Mouse (Mus musculus): ENCODE data around the gene Unc5a. TPM values are rescaled to one million over a fixed set of nuclear protein-coding genes. Genes with fewer than 3 reads are reported as not detected.

The Unc5a gene
- polyA plus RNA-seq, 1 experiment from 2014 or later = 16.6 TPM

GRCm38 (mm10) chr13:54936173-54936572, 13.0 kb upstream of the Unc5a start:
- Histone ChIP-seq H3K36me3 (no peaks in the 10 kb centered on the region), H3K4me2 (replicated peaks) (no peak overlapping the region), H3K9ac (replicated peaks) (no peak overlapping the region), H3K4me3 (no peak overlapping the region), H3K4me1 (peaks cover 48% of the 10 kb centered on the region), H3K27me3 (no peaks in the 10 kb centered on the region), H3K9me3 (no peaks in the 10 kb centered on the region), H3K27ac (replicated peaks) (peak overlapping the region; percentile 81)
- 32% methylated on average over 6 of the region's 6 CpGs for whole genome bisulfite sequencing
- ATAC-seq (replicated peaks) = peak; percentile 78

- WGBS = 60% methylated on average over 11 of the region's 11 CpGs
- no peak overlapping the region for H3K4me3 ChIP-seq
- H3K9me3 ChIP-seq = no peaks in the 10 kb centered on the region
- H3K27me3 ChIP-seq = no peaks in the 10 kb centered on the region
- H3K9ac ChIP-seq (replicated peaks) = no peak overlapping the region
- no peak overlapping the region for H3K4me2 ChIP-seq (replicated peaks)
- H3K36me3 ChIP-seq = no peaks in the 10 kb centered on the region
- peaks cover 51% of the 10 kb centered on the region for H3K4me1 ChIP-seq
- no peak for ATAC-seq (replicated peaks)
- 0 out of 2 replicates have a peak overlapping the region, but pooled peaks have one; percentile 0 for H3K27ac ChIP-seq (replicated peaks)
Observed at GRCm38 (mm10) chr13:54937885-54938284, 11.3 kb upstream of the Unc5a start.

GRCm38 (mm10) chr13:54938493-54938892, 10.7 kb upstream of the Unc5a start:
- 72% methylated on average over 3 of the region's 3 CpGs for WGBS
- ATAC-seq (replicated peaks) = no peak
- H3K9ac ChIP-seq (replicated peaks) = no peak overlapping the region
- no peaks in the 10 kb centered on the region for H3K36me3 ChIP-seq
- no peaks in the 10 kb centered on the region for H3K27me3 ChIP-seq
- H3K4me3 ChIP-seq = no peak overlapping the region
- H3K4me1 ChIP-seq = peaks cover 47% of the 10 kb centered on the region
- H3K4me2 ChIP-seq (replicated peaks) = no peak overlapping the region
- H3K27ac ChIP-seq (replicated peaks) = no peak overlapping the region
- H3K9me3 ChIP-seq = no peaks in the 10 kb centered on the region

GRCm38 (mm10) chr13:54944411-54945157, 4.6 kb upstream of the Unc5a start:
- 21% methylated on average over 9 of the region's 9 CpGs for WGBS
- H3K4me3 ChIP-seq = no peak overlapping the region
- no peaks in the 10 kb centered on the region for H3K9me3 ChIP-seq
- no peak overlapping the region for H3K9ac ChIP-seq (replicated peaks)
- H3K36me3 ChIP-seq = no peaks in the 10 kb centered on the region
- 0 out of 2 replicates have a peak overlapping the region, but pooled peaks have one; percentile 9 for H3K27ac ChIP-seq (replicated peaks)
- H3K27me3 ChIP-seq = 0 out of 2 replicates have a peak, but pooled peaks cover 3% of the 10 kb centered on the region
- ATAC-seq (replicated peaks) = no peak
- no peak overlapping the region for H3K4me2 ChIP-seq (replicated peaks)
- peaks cover 35% of the 10 kb centered on the region for H3K4me1 ChIP-seq

- Histone ChIP-seq H3K4me3 (no peak overlapping the region), H3K4me2 (replicated peaks) (no peak overlapping the region), H3K9ac (replicated peaks) (no peak overlapping the region), H3K36me3 (no peaks in the 10 kb centered on the region), H3K9me3 (no peaks in the 10 kb centered on the region), H3K4me1 (peaks cover 43% of the 10 kb centered on the region), H3K27me3 (0 out of 2 replicates have a peak, but pooled peaks cover 3% of the 10 kb centered on the region), H3K27ac (replicated peaks) (no peak overlapping the region)
- 5% methylated on average over 4 of the region's 4 CpGs for WGBS
- ATAC-seq (replicated peaks) = no peak
Observed at GRCm38 (mm10) chr13:54945332-54945731, 3.9 kb upstream of the Unc5a start.

GRCm38 (mm10) chr13:54946406-54946805, 2.8 kb upstream of the Unc5a start:
- WGBS = 80% methylated on average over 1 of the region's 1 CpGs
- Histone ChIP-seq H3K4me1 (peaks cover 53% of the 10 kb centered on the region), H3K9me3 (no peaks in the 10 kb centered on the region), H3K9ac (replicated peaks) (no peak overlapping the region), H3K27ac (replicated peaks) (no peak overlapping the region), H3K27me3 (0 out of 2 replicates have a peak, but pooled peaks cover 3% of the 10 kb centered on the region), H3K36me3 (no peaks in the 10 kb centered on the region), H3K4me2 (replicated peaks) (no peak overlapping the region), H3K4me3 (no peak overlapping the region)
- no peak for ATAC-seq (replicated peaks)

GRCm38 (mm10) chr13:54949592-54949991, 381 bp downstream of the Unc5a start:
- under 1% methylated on average over 44 of the region's 44 CpGs for WGBS
- H3K4me3 ChIP-seq = peak overlapping the region; percentile 85
- H3K9ac ChIP-seq (replicated peaks) = peak overlapping the region; percentile 87
- H3K27me3 ChIP-seq = peaks cover 3% of the 10 kb centered on the region; the same call in 1 of the 2 replicates
- peaks cover 57% of the 10 kb centered on the region for H3K4me1 ChIP-seq
- peak; percentile 20 for ATAC-seq (replicated peaks)
- no peaks in the 10 kb centered on the region for H3K9me3 ChIP-seq
- H3K27ac ChIP-seq (replicated peaks) = peak overlapping the region; percentile 92
- no peaks in the 10 kb centered on the region for H3K36me3 ChIP-seq
- H3K4me2 ChIP-seq (replicated peaks) = peak overlapping the region; percentile 99

GRCm38 (mm10) chr13:54950131-54950530, 920 bp downstream of the Unc5a start:
- no peaks in the 10 kb centered on the region for H3K36me3 ChIP-seq
- H3K4me1 ChIP-seq = peaks cover 56% of the 10 kb centered on the region
- H3K27ac ChIP-seq (replicated peaks) = no peak overlapping the region
- no peak for ATAC-seq (replicated peaks)
- H3K9me3 ChIP-seq = no peaks in the 10 kb centered on the region
- H3K9ac ChIP-seq (replicated peaks) = peak overlapping the region; percentile 87
- 0% methylated on average over 9 of the region's 9 CpGs for WGBS
- H3K27me3 ChIP-seq = peaks cover 3% of the 10 kb centered on the region; the same call in 1 of the 2 replicates
- H3K4me2 ChIP-seq (replicated peaks) = peak overlapping the region; percentile 99
- H3K4me3 ChIP-seq = peak overlapping the region; percentile 85

GRCm38 (mm10) chr13:54951166-54951565, 2.0 kb downstream of the Unc5a start:
- peak overlapping the region; percentile 85 for H3K4me3 ChIP-seq
- H3K4me1 ChIP-seq = peaks cover 63% of the 10 kb centered on the region
- no peak for ATAC-seq (replicated peaks)
- no peaks in the 10 kb centered on the region for H3K9me3 ChIP-seq
- WGBS = 41% methylated on average over 5 of the region's 5 CpGs
- peak overlapping the region; percentile 99 for H3K4me2 ChIP-seq (replicated peaks)
- no peaks in the 10 kb centered on the region for H3K36me3 ChIP-seq
- no peaks in the 10 kb centered on the region; the same call in 1 of the 2 replicates for H3K27me3 ChIP-seq
- H3K27ac ChIP-seq (replicated peaks) = no peak overlapping the region
- peak overlapping the region; percentile 87 for H3K9ac ChIP-seq (replicated peaks)

- H3K27ac ChIP-seq (replicated peaks) = no peak overlapping the region
- H3K9ac ChIP-seq (replicated peaks) = no peak overlapping the region
- H3K4me3 ChIP-seq = no peak overlapping the region
- peaks cover 69% of the 10 kb centered on the region for H3K4me1 ChIP-seq
- no peak for ATAC-seq (replicated peaks)
- H3K36me3 ChIP-seq = no peaks in the 10 kb centered on the region
- no peak overlapping the region for H3K4me2 ChIP-seq (replicated peaks)
- WGBS = 60% methylated on average over 2 of the region's 2 CpGs
- no peaks in the 10 kb centered on the region; the same call in 1 of the 2 replicates for H3K27me3 ChIP-seq
- H3K9me3 ChIP-seq = no peaks in the 10 kb centered on the region
Observed at GRCm38 (mm10) chr13:54954745-54955144, 5.5 kb downstream of the Unc5a start.

GRCm38 (mm10) chr13:54955695-54956471, 6.7 kb downstream of the Unc5a start:
- Histone ChIP-seq H3K27ac (replicated peaks) (peak overlapping the region; percentile 76), H3K36me3 (no peaks in the 10 kb centered on the region), H3K27me3 (no peaks in the 10 kb centered on the region; the same call in 1 of the 2 replicates), H3K4me2 (replicated peaks) (peak overlapping the region; percentile 80), H3K9me3 (no peaks in the 10 kb centered on the region), H3K4me1 (peaks cover 61% of the 10 kb centered on the region), H3K9ac (replicated peaks) (peak overlapping the region; percentile 67), H3K4me3 (peak overlapping the region; percentile 51)
- peak; percentile 77 for ATAC-seq (replicated peaks)
- 2% methylated on average over 61 of the region's 61 CpGs for WGBS

GRCm38 (mm10) chr13:54957281-54957680, 8.1 kb downstream of the Unc5a start:
- Histone ChIP-seq H3K9ac (replicated peaks) (no peak overlapping the region), H3K4me2 (replicated peaks) (no peak overlapping the region), H3K36me3 (no peaks in the 10 kb centered on the region), H3K4me3 (no peak overlapping the region), H3K27ac (replicated peaks) (no peak overlapping the region), H3K4me1 (peaks cover 47% of the 10 kb centered on the region), H3K27me3 (no peaks in the 10 kb centered on the region; the same call in 1 of the 2 replicates), H3K9me3 (no peaks in the 10 kb centered on the region)
- 75% methylated on average over 7 of the region's 7 CpGs for WGBS
- no peak for ATAC-seq (replicated peaks)
